Mouse (Mus musculus) v-Abl transformed pro-B cells (cell line): ENCODE measurements around the gene Cap2.

Source experiments
- in situ Hi-C, 2 experiments: fragments of 400-800 bp; cut with MboI; formaldehyde crosslinking; loops; one replicate each; pipeline ENCODE4 v1.15.1; 2025; ENCODE audit not compliant: unreplicated experiment in 2 of 2

The Cap2 gene

DNA sequence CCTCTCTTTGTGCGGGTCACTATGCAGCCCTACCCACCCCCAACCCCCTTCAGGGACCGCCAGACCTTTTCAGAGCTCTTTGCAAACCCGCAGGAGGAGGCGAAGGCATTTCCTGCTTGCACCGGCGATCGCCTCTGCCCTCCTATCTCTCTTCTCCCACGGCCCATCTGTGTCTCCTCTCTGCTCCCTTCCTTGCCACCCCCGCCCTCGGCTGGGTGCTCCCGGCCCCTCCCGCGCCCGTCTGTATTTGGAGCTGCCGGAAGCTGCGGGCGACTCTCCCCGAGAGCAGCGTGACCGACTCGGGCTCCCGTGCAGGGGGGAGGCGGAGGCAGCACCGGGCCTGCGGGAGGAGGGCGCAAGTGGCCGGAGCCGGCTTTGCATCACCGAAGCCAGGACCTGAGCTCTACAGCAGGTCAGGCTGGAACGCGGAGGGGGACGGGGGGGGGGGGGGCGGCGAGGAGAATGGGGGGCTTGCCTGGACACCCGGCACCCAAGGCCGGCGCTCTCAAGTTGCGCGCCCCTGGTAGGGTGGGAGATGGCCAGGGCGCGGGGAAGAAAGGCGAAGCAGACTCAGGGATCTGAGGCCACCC lies at the start of gene Cap2:
Gene Cap2 (plus strand): TSS at position 49 of the 590 bp plus-strand sequence.
- in situ Hi-C loops = no loop called here

DNA sequence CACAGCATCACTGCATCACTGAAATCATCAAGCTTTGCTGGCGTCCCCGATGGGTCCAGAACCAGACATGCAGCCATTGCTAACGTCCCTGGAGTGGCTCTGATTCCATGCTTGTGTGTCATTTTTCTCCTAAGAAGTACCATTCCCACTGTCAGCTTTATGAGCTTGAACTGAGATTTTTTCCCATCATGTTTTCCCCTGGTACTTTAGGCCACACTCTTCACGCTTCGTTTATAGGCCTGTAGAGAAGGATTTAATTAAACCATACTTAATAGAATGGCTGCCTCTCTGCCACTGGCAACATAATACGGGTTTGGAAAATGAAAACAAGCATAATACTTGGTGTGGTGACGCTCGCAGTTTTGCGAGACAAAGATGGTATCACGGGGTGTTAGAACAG lies 42.1 kb upstream of the Cap2 start:
- in situ Hi-C loops = no loop called here

DNA sequence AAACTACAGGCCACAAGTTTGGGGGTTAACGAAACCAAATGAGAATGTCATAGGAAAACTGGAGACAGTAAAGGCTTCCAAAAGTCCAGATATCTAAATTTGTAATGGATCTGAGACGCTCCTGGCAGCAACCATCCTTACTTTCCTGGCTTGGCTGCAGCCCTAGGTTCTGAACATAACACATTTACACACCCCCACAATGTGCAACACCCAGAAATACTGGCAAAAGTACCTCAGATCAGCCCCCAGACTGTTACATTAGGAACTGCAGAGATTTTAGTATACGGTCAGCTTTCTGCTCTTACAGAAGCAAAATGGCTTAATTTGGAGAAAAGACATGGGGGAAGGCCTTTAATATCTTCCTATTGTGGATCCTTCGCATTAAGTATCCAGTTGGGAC lies 39.4 kb upstream of the Cap2 start:
- in situ Hi-C loops = no loop called here

DNA sequence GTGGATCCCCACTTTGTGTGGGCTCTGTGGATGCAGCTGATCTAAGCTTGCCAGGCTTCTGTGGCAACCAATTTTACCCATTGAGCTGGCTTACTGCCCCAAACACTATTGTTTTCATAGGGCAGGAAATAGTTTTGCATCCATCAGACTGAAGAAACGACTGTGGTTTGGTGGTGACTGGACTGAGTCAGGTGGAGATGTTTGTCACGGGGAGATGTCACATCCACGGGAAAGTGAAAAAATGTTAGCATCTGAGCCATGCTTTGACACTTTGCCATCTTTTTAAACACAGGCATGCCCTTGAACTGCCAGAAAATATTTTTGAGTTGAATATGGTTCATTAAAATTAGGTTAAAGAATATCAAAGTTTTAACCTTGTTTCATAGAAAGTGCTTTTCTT lies 37.9 kb upstream of the Cap2 start:
- in situ Hi-C loops = no loop called here

DNA sequence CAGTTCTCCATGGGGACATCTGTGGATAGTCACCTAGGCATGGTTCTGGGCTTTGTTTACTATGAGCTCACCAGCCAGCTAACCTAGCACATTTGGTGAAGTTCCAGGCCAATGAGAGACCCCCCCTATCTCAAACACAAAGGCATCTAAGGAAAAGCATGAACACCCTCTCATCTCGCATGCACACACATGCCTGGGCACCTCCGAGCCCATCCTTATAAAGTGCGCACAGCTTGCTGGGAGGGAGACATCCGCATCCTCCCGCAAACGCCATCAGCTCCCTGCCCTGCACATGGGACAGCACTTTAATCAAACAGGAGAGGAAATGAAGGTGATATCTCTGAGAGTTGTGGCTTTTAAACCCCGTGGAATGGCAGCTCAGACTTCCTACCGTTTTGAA lies 33.4 kb upstream of the Cap2 start:
- in situ Hi-C loops = no loop called here

DNA sequence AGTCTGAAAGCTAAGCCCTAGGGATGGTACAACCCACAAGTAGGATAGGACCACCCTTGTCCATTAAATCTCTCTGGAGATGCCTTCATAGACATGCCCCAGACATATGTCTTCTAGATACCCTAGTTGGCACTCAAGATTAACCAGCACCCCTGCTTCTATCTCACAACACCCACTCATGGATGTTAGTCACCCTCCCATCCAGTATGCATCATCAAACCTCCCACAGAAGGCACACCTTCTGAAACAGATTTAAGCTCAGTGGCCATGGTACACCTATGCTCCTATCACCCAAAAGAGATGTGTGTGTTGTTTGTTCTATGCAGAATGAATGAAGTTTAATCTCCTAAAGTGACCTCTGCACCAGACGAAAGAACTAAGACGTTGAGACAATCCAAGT lies 32.1 kb upstream of the Cap2 start:
- in situ Hi-C loops = no loop called here

DNA sequence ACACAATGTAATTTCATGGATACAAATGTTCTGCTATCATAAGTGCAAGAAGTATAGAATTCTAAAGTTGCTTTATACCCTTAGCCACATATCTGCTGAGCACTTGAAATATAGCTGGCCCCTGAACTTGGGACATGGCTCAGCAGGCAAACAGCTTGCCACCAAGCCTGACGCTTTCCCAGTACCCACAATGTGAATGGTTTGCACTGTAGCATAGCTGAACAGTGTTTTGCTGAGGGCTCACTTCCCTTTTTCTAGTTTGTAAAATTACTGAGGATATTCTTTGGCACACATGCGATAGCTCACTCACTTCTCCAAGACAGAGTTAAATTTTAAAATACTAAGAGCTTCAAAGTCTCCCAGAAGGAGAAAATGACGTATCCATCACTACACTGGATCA lies 20.4 kb upstream of the Cap2 start:
- in situ Hi-C loops = no loop called here

DNA sequence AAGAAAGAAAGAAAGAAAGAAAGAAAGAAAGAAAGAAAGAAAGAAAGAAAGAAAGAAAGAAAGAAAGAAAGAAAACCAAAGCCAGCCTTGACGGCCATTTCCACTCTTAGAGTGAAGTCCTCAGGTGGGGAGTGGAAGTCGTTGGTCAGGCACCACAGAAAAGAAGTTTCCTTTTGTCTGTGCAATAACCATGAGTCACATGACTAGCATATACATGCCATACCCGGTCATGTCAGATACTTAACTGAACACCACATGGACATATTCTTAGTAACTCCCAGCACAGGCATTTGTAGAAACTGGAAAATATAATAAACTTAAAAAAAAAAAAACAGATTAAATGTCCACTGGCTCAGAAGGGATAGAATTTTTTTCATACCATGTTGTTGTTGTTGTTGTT lies 16.0 kb upstream of the Cap2 start:
- in situ Hi-C loops = no loop called here

DNA sequence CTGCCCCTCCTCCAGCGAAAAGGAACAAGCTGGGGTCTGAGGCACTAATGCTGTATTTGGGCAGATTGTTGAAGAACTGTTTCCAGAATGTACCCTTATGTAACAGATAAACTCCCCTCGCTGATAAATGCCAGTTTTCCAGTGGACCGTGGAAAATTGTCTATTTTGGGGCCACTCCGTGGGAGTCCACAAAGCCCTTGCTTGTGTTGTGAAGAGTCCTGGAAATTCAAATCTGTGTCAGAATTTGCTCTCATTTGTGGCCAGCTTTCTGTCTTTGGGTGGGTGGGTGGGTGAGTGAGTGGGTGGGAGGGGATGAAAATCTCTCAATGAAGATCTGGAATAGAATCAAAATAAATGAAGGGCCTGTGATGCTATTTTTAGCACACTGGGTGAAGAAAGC lies 13.5 kb upstream of the Cap2 start:
- in situ Hi-C loops = no loop called here

DNA sequence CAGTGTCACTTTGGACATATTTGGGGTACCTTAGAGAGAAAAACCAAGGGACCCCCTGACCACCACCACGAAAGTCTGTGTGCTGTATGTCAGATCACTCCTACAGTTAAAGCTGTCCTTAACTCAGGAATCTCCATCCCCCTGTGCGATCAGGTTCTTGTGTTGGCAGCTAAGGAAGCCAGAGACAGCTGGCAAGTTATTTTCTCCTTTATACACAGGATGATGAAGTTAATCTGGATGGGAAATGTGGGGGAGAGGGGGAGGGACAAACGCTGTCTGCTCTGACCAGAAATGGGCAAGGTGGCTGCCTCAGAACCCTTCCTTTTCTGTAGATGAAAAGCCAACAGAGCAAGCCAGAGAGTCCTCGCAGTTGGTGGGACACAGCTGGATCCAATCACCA lies 11.0 kb upstream of the Cap2 start:
- in situ Hi-C loops = no loop called here

DNA sequence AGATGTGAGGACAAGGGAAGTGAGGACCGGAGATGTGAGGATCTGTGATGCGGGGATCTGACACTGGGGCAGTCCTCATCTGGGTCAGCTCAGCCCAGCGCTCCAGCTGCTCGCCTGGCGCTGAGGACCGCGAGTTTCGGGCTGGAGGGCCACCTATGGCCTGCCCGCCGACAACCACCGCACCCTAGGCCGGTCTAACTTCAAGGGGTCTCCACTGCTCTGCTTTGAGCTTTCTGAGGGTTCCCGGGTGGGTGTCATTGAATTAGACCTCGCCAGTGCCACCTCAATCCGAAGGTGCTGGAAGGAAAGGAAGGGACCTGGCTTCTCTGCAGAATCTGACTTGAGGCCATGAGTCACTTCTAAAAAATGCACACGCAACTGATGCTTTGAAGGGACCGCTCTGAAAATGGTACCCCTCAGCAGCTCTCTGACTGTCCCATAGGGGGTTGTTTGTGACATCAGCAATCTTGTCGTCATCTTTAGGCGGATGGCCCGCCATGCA lies 793 bp downstream of the Cap2 start:
- in situ Hi-C loops = no loop called here

DNA sequence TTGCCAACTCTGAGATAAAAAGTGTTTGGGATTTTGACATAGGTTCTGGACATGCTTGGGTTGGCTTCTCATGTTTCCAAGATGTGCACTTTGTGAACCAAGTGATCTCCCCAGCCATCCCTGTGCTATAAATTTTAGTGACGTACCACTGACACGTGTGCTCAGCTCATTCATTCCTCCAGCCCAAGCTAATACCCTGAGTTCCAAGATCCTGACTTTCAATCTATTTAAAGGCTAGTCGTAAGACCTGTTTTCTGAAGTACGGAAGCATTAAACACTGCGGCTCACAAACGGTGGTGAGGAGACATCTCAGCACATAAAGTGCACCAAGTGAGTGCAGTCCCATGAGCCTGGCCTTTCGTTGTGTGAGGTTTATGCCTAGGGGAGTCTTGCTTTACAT lies 6.3 kb downstream of the Cap2 start:
- in situ Hi-C loops = no loop called here

DNA sequence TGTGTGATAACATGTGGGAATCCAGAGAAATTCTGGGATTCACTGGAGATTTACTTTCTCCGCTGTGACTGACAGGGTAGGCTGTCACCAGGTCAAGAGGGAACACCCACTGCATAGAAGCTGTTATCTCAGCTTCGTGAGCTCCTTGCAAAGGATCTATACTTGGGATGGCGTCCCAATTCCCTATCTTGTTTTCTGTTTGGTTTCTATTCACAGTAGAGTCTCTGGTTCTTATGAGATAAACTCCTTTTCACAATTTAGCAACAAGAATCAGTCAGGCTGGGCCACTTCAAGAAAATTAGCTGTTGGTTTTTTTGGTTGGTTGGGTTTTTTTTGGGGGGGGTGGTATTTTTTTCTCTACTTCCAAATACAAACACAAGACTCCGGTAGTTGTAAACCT lies 7.2 kb downstream of the Cap2 start:
- in situ Hi-C loops = no loop called here

DNA sequence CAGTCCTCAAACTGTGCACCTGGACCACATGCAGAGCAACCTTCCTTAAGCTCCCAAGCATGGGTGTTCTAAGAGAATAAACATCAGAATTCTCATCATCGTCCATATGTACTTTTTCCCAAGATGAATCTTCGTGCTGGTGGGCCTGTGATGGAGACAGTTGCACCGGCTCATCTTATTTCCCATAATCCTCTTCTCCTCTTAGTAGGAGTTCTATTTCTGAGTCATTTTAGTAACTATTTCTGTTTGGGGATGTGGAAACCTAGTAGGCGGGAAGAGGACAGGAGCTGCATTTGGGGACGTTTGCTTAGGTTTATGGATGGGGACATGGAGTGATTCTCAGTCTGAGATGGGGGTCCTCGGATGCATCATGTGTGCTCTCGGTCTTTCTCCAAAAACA lies 8.8 kb downstream of the Cap2 start:
- in situ Hi-C loops = no loop called here

DNA sequence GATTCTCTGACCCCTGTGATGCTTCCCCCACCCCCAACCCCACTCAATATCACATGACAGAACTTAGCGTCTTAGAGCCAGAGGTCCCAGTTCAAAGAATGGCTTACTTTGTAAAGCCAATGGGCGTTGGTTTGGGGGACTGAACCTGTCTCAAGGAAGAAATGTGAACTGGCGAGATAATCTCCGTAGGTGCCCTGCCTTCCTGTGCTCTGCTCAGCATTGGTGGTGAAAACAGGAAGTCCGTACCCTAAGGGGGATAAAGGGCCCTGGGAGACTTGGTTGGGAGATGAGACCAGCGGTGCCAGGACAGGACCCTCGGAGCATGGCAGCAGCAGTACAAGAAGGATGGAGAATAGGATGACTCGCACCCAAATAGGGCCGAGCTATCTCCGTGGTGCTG lies 12.8 kb downstream of the Cap2 start:
- in situ Hi-C loops = no loop called here

DNA sequence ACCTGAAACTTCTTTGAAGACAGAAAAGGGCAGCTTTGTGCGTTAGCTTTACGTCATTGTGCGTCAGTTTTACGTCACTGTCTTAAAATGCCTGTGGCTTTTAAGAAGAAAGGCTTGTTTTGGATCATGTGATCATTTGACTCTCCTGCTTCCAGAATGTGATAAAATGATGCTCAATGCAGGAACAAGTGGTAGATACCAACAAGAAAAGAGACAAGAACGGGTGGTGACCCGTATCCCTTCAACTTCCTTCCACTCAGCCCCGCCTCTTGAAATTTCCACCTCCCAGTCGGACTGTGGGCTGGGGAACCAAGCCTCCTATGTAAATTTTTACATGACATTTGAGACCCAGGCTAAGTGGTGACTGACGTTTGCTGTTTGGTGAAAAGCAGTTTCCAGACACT lies 13.5 kb downstream of the Cap2 start:
- in situ Hi-C loops = no loop called here

DNA sequence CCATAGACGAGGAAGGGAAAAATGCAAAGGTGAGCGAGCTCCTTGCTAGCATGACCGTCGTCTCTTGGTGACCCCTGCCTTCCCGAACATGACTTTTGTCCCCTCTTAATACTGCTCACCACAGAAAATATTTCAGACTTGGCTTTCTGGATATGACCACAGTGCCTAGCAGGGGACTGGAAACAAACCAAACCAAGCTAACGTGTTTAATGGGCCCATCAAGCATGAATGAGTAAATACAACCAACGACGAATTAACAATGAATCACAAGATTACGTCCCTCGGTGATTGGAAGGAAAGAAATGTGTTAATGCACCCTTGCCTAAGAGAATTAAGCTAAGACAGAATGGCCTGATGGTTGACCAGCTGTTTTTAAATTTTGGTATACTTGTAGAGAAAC lies 13.9 kb downstream of the Cap2 start:
- in situ Hi-C loops = no loop called here

DNA sequence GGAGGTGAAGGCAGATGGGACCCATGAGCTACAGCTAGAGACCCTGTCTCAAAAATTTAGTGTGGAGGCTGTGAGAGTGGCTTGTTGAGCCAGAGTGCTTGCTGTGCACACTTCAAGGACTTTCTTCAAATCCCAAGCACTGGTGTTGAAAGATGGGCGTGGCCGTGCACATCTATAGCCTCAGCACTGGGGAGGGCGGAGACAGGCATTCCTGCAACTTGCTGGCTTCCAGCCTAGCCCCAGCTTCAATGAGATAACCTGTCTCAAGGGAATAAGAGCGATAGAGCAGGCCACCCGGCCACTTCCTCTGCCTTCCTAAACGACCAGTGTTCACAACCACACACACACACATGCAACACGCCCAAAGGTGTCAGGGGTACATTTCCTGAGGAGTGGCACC lies 14.5 kb downstream of the Cap2 start:
- in situ Hi-C loops = no loop called here

DNA sequence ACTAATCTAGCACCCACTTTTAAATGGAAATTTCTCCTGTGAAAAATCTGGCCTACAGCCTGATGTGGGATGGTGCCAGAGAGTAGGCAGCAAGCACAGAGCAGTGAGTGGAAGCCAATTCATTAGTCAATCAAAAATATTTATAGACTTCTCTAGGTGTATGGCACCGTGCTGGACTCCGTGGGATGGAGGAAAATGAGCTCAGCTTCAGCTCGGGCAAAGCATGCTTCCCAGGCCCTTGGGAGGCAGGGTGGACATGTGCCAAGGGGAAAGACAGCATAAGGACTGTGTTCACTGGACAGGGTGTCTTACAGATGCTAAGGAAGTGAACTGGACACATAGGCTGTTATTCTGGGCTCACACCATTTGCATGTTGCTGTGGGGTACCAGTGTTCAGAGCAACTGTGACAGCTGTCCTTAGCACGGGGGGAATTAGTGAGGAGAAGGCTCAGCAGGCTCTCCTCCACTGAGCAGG lies 15.6 kb downstream of the Cap2 start:
- in situ Hi-C loops = no loop called here

DNA sequence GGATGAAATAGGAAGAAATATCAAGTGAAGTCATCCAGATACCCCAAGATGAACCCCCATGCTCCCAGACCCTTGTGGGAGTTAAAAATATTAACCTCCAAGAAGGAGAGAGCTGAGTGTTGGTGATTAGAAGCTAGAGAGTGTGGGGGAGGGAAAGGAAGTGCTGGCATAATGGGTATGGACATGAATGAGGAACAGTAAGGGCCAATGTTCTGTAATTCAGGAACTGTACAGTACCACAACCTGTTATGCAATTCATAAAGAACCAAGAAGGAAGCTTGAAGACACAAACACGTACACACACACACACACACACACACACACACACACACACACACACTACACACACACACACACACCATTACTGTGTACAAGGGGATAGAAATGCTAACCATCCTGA lies 19.8 kb downstream of the Cap2 start:
- in situ Hi-C loops = no loop called here

DNA sequence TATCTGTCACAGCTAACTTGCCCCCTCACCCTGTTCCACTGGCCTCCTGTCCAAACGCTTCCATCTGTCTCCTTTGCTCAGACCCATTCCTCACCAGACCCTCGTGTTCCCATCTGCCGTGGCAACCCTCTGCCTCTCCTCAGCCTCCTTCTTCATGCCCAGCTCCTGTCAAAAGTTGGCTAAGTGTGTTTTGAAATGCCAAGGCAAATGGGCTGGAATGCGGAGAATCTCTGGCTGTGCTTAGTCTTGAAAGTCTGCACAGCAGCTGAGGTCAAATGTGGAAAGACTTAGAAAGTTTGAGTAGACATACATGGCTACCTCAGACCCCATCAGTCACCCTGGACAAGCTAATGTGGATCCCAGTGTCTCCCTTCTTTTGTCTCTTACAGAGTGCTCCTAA lies 21.1 kb downstream of the Cap2 start:
- in situ Hi-C loops = no loop called here

DNA sequence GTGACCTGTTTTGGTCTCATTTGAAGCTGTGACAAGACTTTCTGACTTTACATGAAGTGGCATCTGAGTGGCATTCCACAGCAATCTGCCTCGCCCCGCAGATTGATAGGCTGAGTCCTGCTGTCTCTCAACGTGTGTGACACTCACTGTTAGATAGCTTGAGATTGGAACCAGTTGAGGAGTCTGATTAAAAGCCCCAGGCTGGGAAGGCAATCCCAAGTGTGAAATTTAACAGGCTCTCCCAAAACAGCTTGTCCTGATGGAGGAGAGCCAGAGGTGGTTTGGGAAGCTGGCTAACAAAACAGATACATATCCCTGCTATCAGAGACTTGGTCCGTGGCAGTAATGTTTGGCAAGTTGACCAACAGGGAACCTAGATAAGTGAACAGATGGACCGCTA lies 21.6 kb downstream of the Cap2 start:
- in situ Hi-C loops = no loop called here

DNA sequence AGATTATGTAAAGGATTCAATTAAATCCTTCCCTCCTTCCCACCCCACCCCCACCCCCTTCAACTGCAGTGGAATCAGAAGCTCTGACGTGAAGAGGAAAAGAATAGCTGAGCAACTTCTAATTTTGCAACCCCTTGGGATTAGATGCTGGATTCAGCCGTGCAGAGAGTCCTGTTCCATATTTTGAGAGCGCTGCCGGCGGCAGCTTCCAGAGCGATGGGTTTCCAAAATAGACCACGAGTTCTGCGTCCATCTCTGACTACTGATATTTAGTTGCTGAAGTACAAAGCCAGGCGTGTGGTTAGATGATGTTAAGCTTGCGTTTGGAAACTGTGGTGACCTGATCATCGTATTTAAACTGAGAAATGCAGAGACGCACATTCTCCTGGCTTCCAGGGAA lies 22.1 kb downstream of the Cap2 start:
- in situ Hi-C loops = no loop called here
